Mouse (Mus musculus) left cerebral cortex, adult 11 months (tissue): ENCODE measurements around the gene Sec1.
A peak's percentile ranks its signal among the peaks of the same experiment; 100 is the strongest.

Experiments used
- DNase-seq: peaks from one replicate; pipeline ENCODE4 v3.0.0; 2022; ENCODE audit warnings: low spot score

Gene Sec1

GRCm38 (mm10) chr7:45717918-45718297, 23.7 kb upstream of the Sec1 start, which contains the start of gene Sphk2:
Sphk2 (minus strand) TSS chr7:45718002.
- DNase-seq = peak; percentile 99

- DNase-seq = no peak
Observed at GRCm38 (mm10) chr7:45716952-45717917, 23.0 kb upstream of the Sec1 start.

GRCm38 (mm10) chr7:45716460-45716857, 22.3 kb upstream of the Sec1 start:
- no peak for DNase-seq

- DNase-seq = no peak
Observed at GRCm38 (mm10) chr7:45715741-45716459, 21.7 kb upstream of the Sec1 start.

GRCm38 (mm10) chr7:45715090-45715708, 21.0 kb upstream of the Sec1 start, which contains the start of gene Rpl18:
Rpl18 (plus strand) TSS chr7:45715457.
- peak; percentile 97 for DNase-seq

- no peak for DNase-seq
Observed at GRCm38 (mm10) chr7:45714630-45715089, 20.5 kb upstream of the Sec1 start.

GRCm38 (mm10) chr7:45713881-45714520, 19.8 kb upstream of the Sec1 start:
- no peak for DNase-seq

- DNase-seq = no peak
Observed at GRCm38 (mm10) chr7:45713396-45713795, 19.2 kb upstream of the Sec1 start.

GRCm38 (mm10) chr7:45712022-45712757, 18.0 kb upstream of the Sec1 start:
- DNase-seq = no peak

- DNase-seq = no peak
Observed at GRCm38 (mm10) chr7:45711316-45712021, 17.3 kb upstream of the Sec1 start.

GRCm38 (mm10) chr7:45710477-45711191, 16.4 kb upstream of the Sec1 start:
- DNase-seq = no peak

- DNase-seq = no peak
Observed at GRCm38 (mm10) chr7:45709677-45710355, 15.6 kb upstream of the Sec1 start.

- DNase-seq = no peak
Observed at GRCm38 (mm10) chr7:45709036-45709435, 14.8 kb upstream of the Sec1 start.

- no peak for DNase-seq
Observed at GRCm38 (mm10) chr7:45708221-45708761, 14.1 kb upstream of the Sec1 start.

GRCm38 (mm10) chr7:45707375-45707967, 13.3 kb upstream of the Sec1 start:
- DNase-seq = peak; percentile 94

- DNase-seq = peak; percentile 84
Observed at GRCm38 (mm10) chr7:45706721-45707241, 12.6 kb upstream of the Sec1 start.

- peak; percentile 87 for DNase-seq
Observed at GRCm38 (mm10) chr7:45705873-45706281, 11.7 kb upstream of the Sec1 start.

GRCm38 (mm10) chr7:45705443-45705864, 11.3 kb upstream of the Sec1 start:
- no peak for DNase-seq
